Comparison of ENCODE assay signal across 22 mouse cellular contexts in genomic region chr5:146954576-146954975, GRCm38 (mm10). TPM values are rescaled to one million over a fixed set of nuclear protein-coding genes. Genes with fewer than 3 reads are reported as not detected.
DNase-seq lines count a peak whose midpoint lies in the region; ATAC-seq and TF ChIP-seq lines count a peak whose summit lies in the region.
"Had no signal": no experiment of that assay in that cellular context is flagged by ENCODE, and none has a peak within 500 bp of the region (broad histone marks: within the 10 kb centered on the region; RNA-seq: fewer than 3 reads in every experiment).

No protein-coding gene starts in this region.

- peaks cover 5% of the 10 kb centered on the region for H3K4me1 ChIP-seq in kidney, embryonic 14.5 days (ENCODE audit: control insufficient read depth, insufficient read depth, low read length)
- H3K4me1 ChIP-seq in midbrain, embryonic 11.5 days (ENCODE audit: control insufficient read depth, insufficient read depth, low read length): peaks cover 5% of the 10 kb centered on the region; the same call in 1 of the 2 replicates
- H3K4me1 ChIP-seq in midbrain, embryonic 16.5 days (ENCODE audit: control insufficient read depth, insufficient read depth, low read length): peaks cover 4% of the 10 kb centered on the region

- ATAC-seq in kidney, embryonic 14.5 days (ENCODE audit: low FRiP score, low TSS enrichment): no peak
- ATAC-seq in midbrain, embryonic 11.5 days (ENCODE audit: low FRiP score): no peak
- ATAC-seq in midbrain, embryonic 16.5 days: no peak
- ATAC-seq: forebrain, embryonic 16.5 days; hindbrain, postnatal 0 days had no signal

- no peaks in the 10 kb centered on the region for H3K27me3 ChIP-seq in kidney, embryonic 14.5 days (ENCODE audit: control insufficient read depth, insufficient read depth, low read length)
- no peaks in the 10 kb centered on the region for H3K27me3 ChIP-seq in midbrain, embryonic 11.5 days (ENCODE audit: control insufficient read depth, insufficient read depth, low read length)
- H3K27me3 ChIP-seq in midbrain, embryonic 16.5 days (ENCODE audit: control insufficient read depth, insufficient read depth, low read depth, low read length): no peaks in the 10 kb centered on the region
- H3K27me3 ChIP-seq: CH12.LX; embryonic facial prominence, embryonic 13.5 days; forebrain, embryonic 12.5 days; hindbrain, embryonic 12.5 days had no signal

- peak overlapping the region; percentile 89 for H3K27ac ChIP-seq in gastrocnemius, adult 2 months
- no peak overlapping the region for H3K27ac ChIP-seq in kidney, embryonic 14.5 days (ENCODE audit: low read depth, low read length)
- no peak overlapping the region for H3K27ac ChIP-seq in midbrain, embryonic 11.5 days (ENCODE audit: low read depth, low read length)
- no peak overlapping the region for H3K27ac ChIP-seq in midbrain, embryonic 16.5 days (ENCODE audit: low read length)
- H3K27ac ChIP-seq: embryonic facial prominence, embryonic 13.5 days; forebrain, embryonic 12.5 days; heart, embryonic 10.5 days; hindbrain, embryonic 12.5 days; hindbrain, postnatal 0 days had no signal

- TF ChIP-seq CTCF in gastrocnemius, adult 2 months (IDR thresholded peaks at IDR 0.05): no peak

- peak; percentile 83 for DNase-seq in gastrocnemius, adult 2 months
- no peak for DNase-seq in gastrocnemius, postnatal 4 days (ENCODE audit: low spot score in 2 of 2)
- peak; percentile 32 to 67 for DNase-seq in kidney, postnatal 25 days
- DNase-seq in midbrain, embryonic 11.5 days (ENCODE audit: low spot score, missing footprints): peak; percentile 10
- peak; percentile 63 for DNase-seq in skeletal muscle tissue, adult 2 months (ENCODE audit: low read depth, low spot score)
- no peak for DNase-seq in embryo, embryonic 10.5 days (ENCODE audit: low spot score)
- DNase-seq: adrenal gland, adult 2 months; cerebellum, adult 11 months; cerebellum, adult 9-10 months; cerebellum, postnatal 25 days; heart, adult 11 months; heart, postnatal 10 days; heart, postnatal 4 days had no signal

- H3K9me3 ChIP-seq in kidney, embryonic 14.5 days (ENCODE audit: control insufficient read depth, low read length): no peaks in the 10 kb centered on the region
- H3K9me3 ChIP-seq in midbrain, embryonic 11.5 days (ENCODE audit: control insufficient read depth, low read length): no peaks in the 10 kb centered on the region
- no peaks in the 10 kb centered on the region for H3K9me3 ChIP-seq in midbrain, embryonic 16.5 days (replicated peaks; ENCODE audit: control insufficient read depth, low read length, poor library complexity, severe bottlenecking)
- H3K9me3 ChIP-seq: embryonic facial prominence, embryonic 13.5 days; forebrain, embryonic 12.5 days; heart, embryonic 10.5 days; hindbrain, embryonic 12.5 days had no signal

- no peak overlapping the region for H3K9ac ChIP-seq in kidney, embryonic 14.5 days (ENCODE audit: low read depth, low read length)
- no peak overlapping the region for H3K9ac ChIP-seq in midbrain, embryonic 11.5 days (ENCODE audit: low read length)
- H3K9ac ChIP-seq in midbrain, embryonic 16.5 days (ENCODE audit: low read depth, low read length): no peak overlapping the region
- H3K9ac ChIP-seq: embryonic facial prominence, embryonic 13.5 days; forebrain, embryonic 12.5 days; hindbrain, embryonic 12.5 days had no signal

- 81% methylated on average over 7 of the region's 7 CpGs for WGBS in kidney, embryonic 14.5 days
- 90% methylated on average over 7 of the region's 7 CpGs for WGBS in midbrain, embryonic 11.5 days
- 93% methylated on average over 7 of the region's 7 CpGs for WGBS in midbrain, embryonic 16.5 days

- no peak overlapping the region for H3K4me3 ChIP-seq in gastrocnemius, adult 2 months
- no peak overlapping the region for H3K4me3 ChIP-seq in kidney, embryonic 14.5 days (ENCODE audit: low read length)
- no peak overlapping the region for H3K4me3 ChIP-seq in midbrain, embryonic 11.5 days (ENCODE audit: low read depth, low read length)
- H3K4me3 ChIP-seq in midbrain, embryonic 16.5 days (ENCODE audit: low read depth, low read length): no peak overlapping the region
- H3K4me3 ChIP-seq: embryonic facial prominence, embryonic 13.5 days; forebrain, embryonic 12.5 days; heart, embryonic 10.5 days; hindbrain, embryonic 12.5 days had no signal

- no peak overlapping the region for H3K4me2 ChIP-seq in kidney, embryonic 14.5 days (replicated peaks; ENCODE audit: low read depth, low read length)
- no peak overlapping the region for H3K4me2 ChIP-seq in midbrain, embryonic 11.5 days
- H3K4me2 ChIP-seq in midbrain, embryonic 16.5 days (ENCODE audit: low read length): no peak overlapping the region
- H3K4me2 ChIP-seq: embryonic facial prominence, embryonic 13.5 days; forebrain, embryonic 12.5 days; hindbrain, embryonic 12.5 days had no signal

- intact Hi-C loops in gastrocnemius, adult 2 months (cut with DNase I): loop anchor here (10.0 kb wide), 1 partner anchor 1600 kb away; the partner anchor contains the start of gene Ubl3

- peaks cover 84% of the 10 kb centered on the region for H3K36me3 ChIP-seq in kidney, embryonic 14.5 days (ENCODE audit: control insufficient read depth, insufficient read depth, low read length)
- H3K36me3 ChIP-seq in midbrain, embryonic 11.5 days (ENCODE audit: control insufficient read depth, insufficient read depth, low read length): peaks cover 38% of the 10 kb centered on the region
- peaks cover 44% of the 10 kb centered on the region for H3K36me3 ChIP-seq in midbrain, embryonic 16.5 days (ENCODE audit: control insufficient read depth, insufficient read depth, low read length)

RNA-seq across cellular contexts. Expression of gene Gtf3a, which starts 6.1 kb away (rescaled TPM):
- total RNA-seq in gastrocnemius, adult 2 months (2021): 10 to 100 TPM; 25.7 to 31.9 TPM
- total RNA-seq in gastrocnemius, postnatal 4 days (2021): 10 to 100 TPM; 37.6 to 39.0 TPM
- 137 and 140 TPM in 2 replicates for polyA plus RNA-seq in kidney, embryonic 14.5 days (2014; fragmentation: Nextera tagmentation; extraction: Ambion mirVana)
- polyA plus RNA-seq in midbrain, embryonic 11.5 days (2014; fragmentation: Nextera tagmentation; extraction: Ambion mirVana): 102 TPM in 2 replicates
- polyA plus RNA-seq in midbrain, embryonic 16.5 days (2015; fragmentation: Nextera tagmentation; extraction: Ambion mirVana): 112 and 116 TPM in 2 replicates

RNA-seq across cellular contexts. Expression of gene Mtif3, which starts 9.0 kb away (rescaled TPM):
- 10 to 100 TPM; 23.0 to 25.9 TPM for total RNA-seq in gastrocnemius, adult 2 months (2021)
- 10 to 100 TPM; 20.6 to 21.0 TPM for total RNA-seq in gastrocnemius, postnatal 4 days (2021)
- 21.1 and 24.3 TPM in 2 replicates for polyA plus RNA-seq in kidney, embryonic 14.5 days (2014; fragmentation: Nextera tagmentation; extraction: Ambion mirVana)
- polyA plus RNA-seq in midbrain, embryonic 11.5 days (2014; fragmentation: Nextera tagmentation; extraction: Ambion mirVana): 24.2 and 24.3 TPM in 2 replicates
- polyA plus RNA-seq in midbrain, embryonic 16.5 days (2015; fragmentation: Nextera tagmentation; extraction: Ambion mirVana): 28.4 and 31.2 TPM in 2 replicates

Comparison
In these comparisons a context has a peak if more than half of its experiments do, and no peak if none do; other contexts are left out.
1. DNase-seq: peak in gastrocnemius, adult 2 months (single experiment), kidney, postnatal 25 days (2 of 2), midbrain, embryonic 11.5 days (single experiment) and skeletal muscle tissue, adult 2 months (single experiment); none in gastrocnemius, postnatal 4 days (0 of 2) and embryo, embryonic 10.5 days (single experiment).